Mouse (Mus musculus) liver, embryonic 14.5 days (tissue): ENCODE measurements around the gene Ivns1abp.

Experiments used
- CTCF ChIP-seq: IDR thresholded peaks from 2 replicates; pipeline ENCODE4 v1.5.1; 2016; ENCODE audit warnings: antibody characterized with exemption, low read depth, control low read depth
- EP300 ChIP-seq: IDR thresholded peaks from 2 replicates; pipeline ENCODE4 v1.6.1; 2016; ENCODE audit warnings: antibody characterized with exemption, low read depth

- TF ChIP-seq EP300, result no peak
- no peak for TF ChIP-seq CTCF
Observed at GRCm38 (mm10) chr1:151303265-151303664, 41.0 kb upstream of the Ivns1abp start.
